Mouse (Mus musculus) heart, postnatal 0 days (tissue): ENCODE results near the gene Nacc1. TPM values are rescaled to one million over a fixed set of nuclear protein-coding genes. Genes with fewer than 3 reads are reported as not detected.

Experiments used
- ATAC-seq: fragments of 200-750 bp; cut with Nextera tagmentation; 2 replicates; pipeline ENCODE4 v1.8.0; 2017; ENCODE audit warnings: low read depth, moderate number of reproducible peaks, moderate library complexity; ENCODE audit not compliant: insufficient read depth
- DNase-seq: peaks from one replicate; pipeline ENCODE4 v3.0.0-alpha.2; 2016; ENCODE audit warnings: low spot score
- H3K27ac ChIP-seq: fragments of 300-500 bp; sonication (generic); 2 replicates; pipeline ENCODE4 v1.5.1; 2014; ENCODE audit warnings: low read depth, mild to moderate bottlenecking
- H3K27me3 ChIP-seq: fragments of 300-500 bp; sonication (generic); 2 replicates; pipeline ENCODE4 v1.6.1; 2014; ENCODE audit warnings: low read length, mixed read lengths; ENCODE audit not compliant: control insufficient read depth, insufficient read depth
- H3K36me3 ChIP-seq: fragments of 300-500 bp; sonication (generic); replicated peaks from 2 replicates; pipeline ENCODE4 v1.6.1; 2014; ENCODE audit warnings: low read length, mixed read lengths; ENCODE audit not compliant: control insufficient read depth, insufficient read depth
- H3K4me1 ChIP-seq: fragments of 300-500 bp; sonication (generic); 2 replicates; pipeline ENCODE4 v1.6.1; 2014; ENCODE audit warnings: antibody characterized with exemption; ENCODE audit not compliant: control insufficient read depth, insufficient read depth
- H3K4me2 ChIP-seq: fragments of 300-500 bp; sonication (generic); 2 replicates; pipeline ENCODE4 v1.6.1; 2014; ENCODE audit warnings: low read depth, mild to moderate bottlenecking, low read length, moderate library complexity
- H3K4me3 ChIP-seq: fragments of 300-500 bp; sonication (generic); 2 replicates; pipeline ENCODE4 v1.5.1; 2014; ENCODE audit warnings: low read depth, low read length
- H3K9ac ChIP-seq: fragments of 300-500 bp; sonication (generic); replicated peaks from 2 replicates; pipeline ENCODE4 v1.6.1; 2014; ENCODE audit warnings: low read depth, low read length, mixed read lengths
- H3K9me3 ChIP-seq: fragments of 300-500 bp; sonication (generic); replicated peaks from 2 replicates; pipeline ENCODE4 v1.6.1; 2016; ENCODE audit warnings: low read length; ENCODE audit not compliant: control insufficient read depth
- CTCF ChIP-seq: IDR thresholded peaks from 2 replicates; pipeline ENCODE4 v1.5.1; 2016; ENCODE audit warnings: antibody characterized with exemption, control low read depth, low read depth
- EP300 ChIP-seq: IDR thresholded peaks from 2 replicates; pipeline ENCODE4 v1.6.1; 2016; ENCODE audit warnings: antibody characterized with exemption, low read depth
- WGBS: fragments of 180-500 bp; shearing (Covaris S2); extraction: QIAGEN DNeasy Blood & Tissue Kit; methylation state at CpG from one replicate; pipeline ENCODE4 v1.1.7; 2014; 5-methylcytosine and 5-hydroxymethylcytosine counted together
- polyA plus RNA-seq: library from polyadenylated mRNA; unstranded; fragments of >200 nt; fragmentation: Nextera tagmentation; extraction: Ambion mirVana; gene quantifications from 2 replicates; pipeline ENCODE4 v1.2.1, GENCODE M21; 2015
- total RNA-seq: library from RNA; depleted of rRNA; stranded (reverse); fragments of >200 nt; gene quantifications from 2 replicates; pipeline ENCODE4 v1.2.3, GENCODE M21; 2014; ENCODE audit warnings: low replicate concordance

The Nacc1 gene
- total and polyA plus RNA-seq, 2 experiments from 2014 or later: 6.9 to 68.0 TPM

GRCm38 (mm10) chr8:84664566-84665384 lies 22.9 kb downstream of the Nacc1 start:
- ATAC-seq: peak; percentile 18; the same call in 1 of the 2 replicates
- under 1% methylated on average over 29 of the region's 29 CpGs for WGBS

DNA sequence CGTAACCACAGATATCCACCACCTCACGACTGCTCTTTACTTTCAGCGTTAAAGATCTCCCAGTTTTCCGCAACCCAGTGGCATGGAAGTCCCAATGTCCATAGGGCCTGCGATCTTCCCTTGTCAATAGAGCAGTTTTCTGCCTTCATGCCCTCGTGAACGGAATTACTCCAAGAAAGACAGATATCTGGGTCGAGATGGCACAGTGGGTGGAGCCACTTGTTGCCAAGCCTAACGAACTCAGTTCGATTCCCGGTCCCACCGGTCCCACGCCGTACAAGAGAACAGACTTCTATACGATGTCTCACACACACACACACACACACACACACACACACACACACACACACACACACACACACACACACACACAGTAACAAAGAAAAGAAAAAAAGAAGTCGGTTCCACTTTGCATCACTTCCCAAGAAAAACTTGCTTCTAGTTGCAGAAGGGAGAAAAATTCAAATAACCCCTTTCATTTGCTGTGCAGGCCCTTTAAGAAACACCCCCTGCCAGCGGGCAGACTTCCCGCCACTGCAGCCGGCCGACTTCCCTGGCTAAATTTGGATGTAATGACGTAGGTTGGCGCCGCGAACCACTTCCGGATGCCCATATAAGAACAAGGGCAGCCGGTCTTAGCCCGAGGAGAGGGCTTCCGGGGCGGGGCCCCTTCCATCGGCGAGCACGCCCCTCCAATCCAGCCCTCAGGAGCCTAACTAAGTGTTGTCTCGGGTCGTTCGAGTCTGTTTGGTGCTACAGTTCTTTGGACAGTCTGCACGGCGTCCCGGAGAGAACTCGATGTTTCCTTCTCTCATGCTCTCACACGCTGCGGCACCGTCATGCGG lies 24.0 kb downstream of the Nacc1 start:
- Histone ChIP-seq H3K36me3 (no peaks in the 10 kb centered on the region; the same call in 1 of the 2 replicates), H3K27me3 (no peaks in the 10 kb centered on the region), H3K4me2 (peak overlapping the region; percentile 86), H3K27ac (peak overlapping the region; percentile 93), H3K4me3 (peak overlapping the region; percentile 76), H3K9me3 (no peaks in the 10 kb centered on the region), H3K9ac (peak overlapping the region; percentile 88), H3K4me1 (peaks cover 10% of the 10 kb centered on the region)
- 3% methylated on average over 42 of the region's 43 CpGs for WGBS
- ATAC-seq: peak; percentile 80
- peak; percentile 95 for DNase-seq
- TF ChIP-seq CTCF (no peak), EP300 (no peak)

More at GRCm38 (mm10) chr8:84664566-84665384, 22.9 kb downstream of the Nacc1 start:
- H3K4me3 ChIP-seq: peak overlapping the region; percentile 76
- no peak; the same call in 1 of the 2 replicates for TF ChIP-seq EP300
- peak; percentile 51 for TF ChIP-seq CTCF
- H3K36me3 ChIP-seq: peaks cover under 1% of the 10 kb centered on the region; the same call in 1 of the 2 replicates
- peak overlapping the region; percentile 86 for H3K4me2 ChIP-seq
- peak overlapping the region; percentile 63 for H3K9ac ChIP-seq
- H3K27ac ChIP-seq: peak overlapping the region; percentile 93
- H3K27me3 ChIP-seq: no peaks in the 10 kb centered on the region
- DNase-seq: peak; percentile 81
- H3K9me3 ChIP-seq: no peaks in the 10 kb centered on the region
- H3K4me1 ChIP-seq: peaks cover 10% of the 10 kb centered on the region

DNA sequence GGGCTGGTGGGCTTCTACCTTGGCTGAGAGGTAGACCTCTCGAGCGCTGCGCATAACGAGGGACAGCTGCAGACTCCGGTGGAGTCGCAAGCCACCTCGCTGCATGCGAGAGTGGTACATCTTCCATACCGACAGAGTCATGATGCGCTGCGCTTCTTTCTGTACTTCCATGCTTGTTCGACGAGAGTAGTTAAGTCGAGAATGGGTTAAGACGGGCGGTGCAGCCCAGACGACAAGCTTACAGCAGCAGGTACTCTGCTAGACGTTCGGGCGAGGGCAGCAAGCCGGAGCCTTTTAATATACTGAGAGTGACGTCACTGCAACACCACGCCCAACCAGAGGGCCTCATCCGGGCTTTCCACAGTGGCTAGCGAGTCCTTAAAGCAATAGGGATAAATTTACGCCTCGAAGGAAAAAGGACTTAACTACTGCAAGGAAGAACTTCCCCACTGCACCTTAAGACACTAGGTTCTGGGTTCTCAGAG lies 25.0 kb downstream of the Nacc1 start, which contains the start of gene Ier2:
Gene Ier2, minus strand, starts transcription at position 272 of the 485 bp plus-strand sequence.
- under 1% methylated on average over 27 of the region's 27 CpGs for WGBS
- Histone ChIP-seq H3K36me3 (no peaks in the 10 kb centered on the region), H3K9ac (peak within 1 kb of the TSS; percentile 88), H3K27ac (peak within 1 kb of the TSS; percentile 93), H3K9me3 (no peaks in the 10 kb centered on the region), H3K4me2 (peak within 1 kb of the TSS; percentile 86), H3K4me3 (peak within 1 kb of the TSS; percentile 76), H3K4me1 (peaks cover 10% of the 10 kb centered on the region), H3K27me3 (no peaks in the 10 kb centered on the region)
- DNase-seq (peak; percentile 95), ATAC-seq (peak; percentile 75)
- TF ChIP-seq EP300 (peak; percentile 84; the same call in 1 of the 2 replicates), CTCF (no peak)

DNA sequence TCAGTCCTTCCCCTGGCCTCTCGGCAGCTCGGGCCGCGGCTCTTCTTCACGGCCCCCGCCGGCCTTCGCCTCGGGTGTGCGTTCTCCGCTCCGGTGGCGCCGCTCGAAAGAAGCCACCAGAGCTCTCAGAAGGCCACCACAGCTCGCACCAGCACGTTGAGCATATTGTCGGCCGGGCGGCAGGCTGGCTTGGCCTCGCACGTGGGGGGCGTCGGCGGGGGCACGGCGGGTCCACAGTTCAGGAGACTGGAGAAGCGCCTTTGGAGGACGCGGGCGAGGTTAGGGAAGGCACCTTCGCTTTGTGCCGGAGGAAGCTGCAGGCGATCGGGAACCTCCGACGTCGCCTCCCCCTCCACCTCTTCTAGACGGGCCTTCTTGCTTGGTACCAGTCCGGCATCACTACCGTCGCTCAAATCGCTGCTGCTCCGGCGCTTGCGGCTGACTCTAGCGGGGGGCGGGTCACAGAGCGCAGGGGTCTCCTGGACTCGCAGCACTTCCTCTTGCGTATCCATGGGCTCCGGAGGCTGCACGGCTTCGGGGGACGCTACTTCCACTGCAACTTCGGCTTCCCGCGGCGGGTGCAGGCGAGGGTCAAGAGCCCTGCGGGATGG lies 25.6 kb downstream of the Nacc1 start:
- H3K4me3 ChIP-seq: peak overlapping the region; percentile 76
- peak overlapping the region; percentile 86 for H3K4me2 ChIP-seq
- H3K27me3 ChIP-seq: no peaks in the 10 kb centered on the region
- no peaks in the 10 kb centered on the region for H3K36me3 ChIP-seq
- H3K9ac ChIP-seq: peak overlapping the region; percentile 88
- DNase-seq (peak; percentile 24), ATAC-seq (peak; percentile 7)
- peaks cover 10% of the 10 kb centered on the region for H3K4me1 ChIP-seq
- no peak for TF ChIP-seq EP300
- TF ChIP-seq CTCF: no peak
- no peaks in the 10 kb centered on the region for H3K9me3 ChIP-seq
- H3K27ac ChIP-seq: peak overlapping the region; percentile 93
- WGBS: under 1% methylated on average over 56 of the region's 61 CpGs

DNA sequence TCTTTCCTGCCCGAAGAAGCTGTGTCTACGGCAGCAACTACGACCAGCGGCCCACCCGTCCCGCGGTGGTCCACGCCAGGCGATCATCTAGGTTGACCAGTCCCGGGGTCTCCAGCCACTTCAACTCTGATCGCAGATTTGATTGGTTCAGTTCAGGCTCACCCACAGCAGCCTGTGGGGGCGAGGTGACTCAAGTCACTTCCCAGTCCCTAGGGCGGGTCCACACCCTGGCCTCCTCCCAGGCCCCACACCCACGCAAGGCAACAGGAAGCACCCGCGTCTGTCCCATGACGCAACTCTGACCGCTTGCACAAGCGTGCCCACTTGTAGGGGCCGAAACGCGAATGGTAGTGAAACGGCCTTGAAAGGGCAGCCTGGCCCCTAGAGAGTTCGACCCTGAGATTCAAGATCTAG lies 26.2 kb downstream of the Nacc1 start:
- Histone ChIP-seq H3K9me3 (no peaks in the 10 kb centered on the region), H3K4me1 (peaks cover 10% of the 10 kb centered on the region), H3K4me2 (peak overlapping the region; percentile 86), H3K4me3 (peak overlapping the region; percentile 76), H3K9ac (peak overlapping the region; percentile 88), H3K36me3 (no peaks in the 10 kb centered on the region), H3K27ac (peak overlapping the region; percentile 93), H3K27me3 (no peaks in the 10 kb centered on the region)
- whole genome bisulfite sequencing: 2% methylated on average over 24 of the region's 24 CpGs
- peak; percentile 87 for DNase-seq
- no peak for TF ChIP-seq CTCF
- TF ChIP-seq EP300: 0 out of 2 replicates have a peak, but pooled peaks have one; percentile 47
- peak; percentile 39 for ATAC-seq
